Mouse (Mus musculus) activated CD4-positive, CD25-positive, alpha-beta regulatory T cell, adult 4 months (primary cell): Measurements from ENCODE around the gene Sept6. TPM values are rescaled to one million over a fixed set of nuclear protein-coding genes. Genes with fewer than 3 reads are reported as not detected.
A peak's percentile ranks its signal among the peaks of the same experiment; 100 is the strongest.
"Not testable (repeated sequence)": the region's sequence is repeated elsewhere in the genome, so short reads cannot be mapped to it uniquely, and the experiment has no call there.

ENCODE experiments used
- ATAC-seq: one replicate; pipeline ENCODE4 v1.8.0; 2017
- polyA plus RNA-seq, 2 experiments: library from polyadenylated mRNA; unstranded; fragments of 100-300 nt; shearing (Covaris generic); gene quantifications; one replicate each; pipeline ENCODE4 v1.2.1; 2017

The Sept6 gene
- polyA plus RNA-seq, 2 experiments from 2014 or later, result 146 to 160 TPM

DNA sequence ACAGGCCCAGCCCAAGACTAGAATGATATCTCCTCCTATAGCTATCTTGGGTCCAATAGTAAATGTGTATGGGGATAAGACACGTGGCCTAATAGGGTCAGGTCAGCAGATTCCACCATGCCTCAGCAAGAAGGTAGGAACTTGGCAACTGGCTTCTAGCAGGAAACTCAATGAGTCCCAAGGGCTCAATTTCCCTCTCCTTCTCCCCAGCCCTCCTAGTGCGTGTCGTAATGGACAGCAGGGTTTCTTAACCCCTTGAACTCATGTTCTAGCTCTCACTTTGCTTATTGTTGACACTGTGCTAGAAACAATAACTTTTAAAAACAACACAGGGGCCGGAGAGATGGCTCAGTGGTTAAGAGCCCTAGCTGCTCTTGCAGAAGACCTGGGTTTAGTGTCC, 22.1 kb downstream of the Sept6 start:
- no peak for ATAC-seq

DNA sequence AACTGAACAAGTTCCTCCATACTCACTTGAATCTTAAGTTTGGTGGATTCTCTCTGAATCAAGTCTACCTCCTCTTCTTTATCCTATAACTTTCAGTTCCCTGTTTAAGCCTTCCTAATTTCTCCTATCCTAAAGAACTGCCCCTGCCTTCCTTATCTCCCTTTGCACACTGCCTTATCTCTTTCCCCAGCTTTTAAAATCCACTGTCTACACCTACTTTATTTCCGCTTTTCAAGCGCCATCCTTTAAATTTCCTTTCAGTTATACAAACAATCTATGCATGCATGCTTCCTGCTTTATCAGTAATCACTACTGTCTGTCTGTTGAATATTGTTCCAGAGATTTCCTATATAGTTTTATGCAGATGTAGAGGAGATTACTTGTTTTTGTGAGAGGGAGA, 34.9 kb downstream of the Sept6 start:
- no peak for ATAC-seq

DNA sequence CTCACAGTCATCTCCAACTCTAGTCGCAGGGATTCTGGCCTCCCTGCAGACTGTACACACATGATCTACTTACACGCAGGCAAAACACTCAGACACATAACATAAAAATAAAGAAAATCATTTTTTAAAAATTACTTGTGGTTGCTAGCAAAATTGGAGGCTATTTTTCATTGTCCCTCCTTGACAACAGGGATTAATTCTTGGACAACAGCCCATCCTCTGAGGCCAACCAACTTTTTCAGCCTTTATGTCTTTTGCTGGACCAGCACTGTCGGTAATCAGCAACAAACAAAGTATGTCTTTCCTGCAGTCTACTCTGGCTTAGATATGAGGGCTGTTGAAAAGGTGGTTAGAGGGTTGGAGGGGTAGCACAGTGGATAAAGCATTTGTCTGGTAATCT, 50.5 kb downstream of the Sept6 start:
- no peak for ATAC-seq

DNA sequence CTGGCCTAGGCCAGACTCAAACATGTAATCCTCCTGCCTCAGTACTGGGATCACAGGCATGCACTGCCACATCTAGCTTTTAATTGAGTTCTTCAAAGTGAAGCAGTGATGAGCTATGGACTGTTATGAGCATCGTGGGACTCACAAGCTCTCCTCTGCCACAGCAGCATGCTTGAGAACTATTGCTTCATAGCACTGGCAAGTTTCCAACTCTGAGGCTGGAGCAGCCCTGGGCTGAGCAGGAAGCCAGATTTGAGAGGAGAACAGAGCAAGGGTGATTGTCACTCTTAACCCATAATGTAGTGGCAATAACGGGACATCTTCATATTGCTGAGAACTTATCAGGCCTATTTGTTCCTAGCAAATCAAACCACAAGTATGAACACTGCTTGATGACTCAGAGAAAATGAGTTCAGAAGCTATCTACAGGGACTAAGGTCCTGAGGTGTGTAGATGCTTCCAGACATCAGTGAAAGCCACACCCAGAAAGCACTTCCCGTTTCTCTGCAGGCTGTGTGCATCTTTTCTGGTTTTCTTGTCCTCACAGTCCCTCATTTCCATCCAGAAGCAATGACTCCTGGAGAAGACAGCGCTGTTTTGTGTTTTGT, 51.7 kb downstream of the Sept6 start:
- no peak for ATAC-seq

DNA sequence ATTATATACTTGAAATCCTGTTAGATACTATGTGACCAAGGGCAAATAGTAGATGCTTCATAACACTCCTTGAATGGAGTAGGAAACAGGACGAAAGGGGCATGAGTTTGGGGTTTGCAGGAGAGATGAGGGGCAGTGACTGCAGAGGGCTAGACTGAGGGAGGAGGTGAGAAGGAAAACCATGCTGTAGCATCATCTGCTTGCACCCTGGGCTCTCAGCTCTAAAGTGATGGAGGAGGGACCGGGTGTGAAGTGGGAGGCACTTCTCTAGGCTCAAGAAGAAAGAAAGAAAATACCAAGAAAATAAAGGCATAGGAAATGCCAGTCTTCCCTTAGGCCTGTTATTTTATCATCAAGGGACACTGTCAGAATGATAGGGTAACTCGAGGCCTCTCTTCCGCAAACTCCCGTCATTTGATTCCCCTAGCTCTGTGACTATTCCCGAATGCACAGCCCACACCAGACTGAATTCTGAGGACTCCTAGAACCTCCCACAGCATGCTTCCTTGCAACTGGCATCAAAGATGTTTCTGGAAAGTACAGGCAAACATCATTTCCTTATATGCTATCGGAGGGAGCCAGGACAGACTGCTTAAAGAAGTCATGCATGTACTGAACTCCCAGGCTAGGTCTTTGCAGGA, 56.1 kb downstream of the Sept6 start:
- no peak for ATAC-seq

DNA sequence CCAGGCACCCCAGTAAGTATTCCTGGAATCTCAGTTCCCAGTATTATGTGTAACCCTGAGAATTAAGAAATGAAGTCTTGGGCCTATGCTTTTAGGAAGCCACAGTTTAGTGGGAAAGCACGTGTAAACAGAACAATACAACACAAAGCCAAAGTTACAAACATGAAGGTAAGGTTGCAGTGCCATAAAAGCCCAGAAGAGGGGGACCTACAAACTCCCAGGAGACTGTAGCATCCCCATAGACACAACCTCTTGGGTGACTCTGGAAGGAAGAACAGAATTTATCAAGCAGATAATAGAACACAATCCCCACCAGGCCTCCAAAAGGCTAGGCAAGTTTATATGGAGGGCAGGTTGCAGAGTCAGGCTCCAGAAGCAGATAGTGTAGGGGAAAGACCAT, 61.0 kb downstream of the Sept6 start:
- peak; percentile 32 for ATAC-seq

DNA sequence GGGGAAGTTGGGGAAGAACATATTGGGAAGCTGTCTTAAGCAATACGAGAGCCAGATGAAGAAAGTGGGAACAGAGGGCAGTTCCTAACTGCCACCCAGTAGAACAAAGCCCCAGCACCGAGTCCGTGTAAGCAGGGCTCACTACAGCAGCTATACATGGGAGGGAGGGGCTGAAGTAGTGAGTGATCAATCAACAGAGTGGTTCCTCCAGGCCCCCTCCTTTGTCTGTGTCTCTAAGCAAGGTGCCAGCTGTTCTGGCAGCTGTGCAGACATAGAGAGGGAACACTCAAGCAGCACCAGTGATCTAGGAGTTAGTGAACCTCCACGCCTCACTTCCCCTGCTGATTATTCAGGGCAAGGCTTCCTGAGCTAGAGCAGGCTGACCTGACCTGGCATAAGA, 61.9 kb downstream of the Sept6 start:
- no peak for ATAC-seq

DNA sequence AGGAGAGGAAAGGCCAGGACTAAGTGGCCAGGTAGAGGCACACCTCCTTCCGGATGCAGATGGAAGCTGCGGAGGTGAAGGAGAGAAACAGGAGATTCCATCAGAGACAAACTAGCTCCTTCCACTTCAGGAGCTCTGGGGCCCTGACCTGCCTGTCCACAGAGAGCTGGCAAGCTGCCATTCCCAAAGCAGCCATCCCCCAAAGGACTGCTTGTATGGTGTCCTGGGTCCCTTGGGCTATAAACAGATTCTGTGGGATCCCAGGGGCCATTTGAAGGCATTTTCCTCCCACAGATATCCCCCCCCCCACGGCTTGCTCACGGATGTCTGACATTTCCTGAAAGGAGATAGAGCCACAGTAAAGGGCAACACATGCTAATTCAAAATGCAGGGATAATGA, 62.8 kb downstream of the Sept6 start:
- ATAC-seq, result no peak

DNA sequence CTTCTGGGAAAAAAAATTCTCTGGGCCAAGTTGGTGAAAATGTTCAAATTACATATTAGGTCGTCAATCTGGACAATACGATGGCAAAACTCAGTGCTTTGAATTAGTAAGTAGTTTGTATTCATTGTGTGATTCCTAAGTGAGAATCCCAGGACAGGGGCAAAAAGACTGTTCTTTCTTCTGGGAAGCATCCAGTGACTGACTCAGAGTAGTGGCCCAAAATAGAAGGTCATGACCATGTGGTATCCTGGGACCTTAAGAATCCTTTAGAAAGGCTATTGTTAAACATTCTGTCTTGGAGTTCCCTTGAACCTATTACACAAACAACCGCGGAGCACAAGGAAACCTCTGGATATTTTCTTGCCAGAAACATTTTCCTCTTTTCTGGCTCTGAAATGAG, 70.2 kb downstream of the Sept6 start:
- ATAC-seq, result no peak

DNA sequence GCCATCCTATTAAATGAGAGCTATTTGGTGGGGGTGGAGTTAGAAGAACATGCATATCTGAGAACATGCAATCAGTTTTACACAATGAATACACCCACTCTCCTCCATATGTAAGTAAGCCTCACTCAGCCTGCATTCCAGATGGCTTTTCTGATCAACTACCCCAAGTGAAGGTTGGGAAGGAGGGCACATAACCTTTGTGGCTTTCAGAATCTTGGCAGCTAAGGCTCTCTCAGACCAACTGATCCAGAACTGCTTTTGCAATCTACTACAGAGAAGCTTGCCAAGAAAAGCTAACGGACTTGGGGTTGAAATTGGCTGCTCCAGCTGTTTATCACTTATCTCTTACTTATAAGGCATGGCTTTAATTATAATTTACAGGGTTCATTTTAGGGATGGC, 73.8 kb downstream of the Sept6 start:
- no peak for ATAC-seq

DNA sequence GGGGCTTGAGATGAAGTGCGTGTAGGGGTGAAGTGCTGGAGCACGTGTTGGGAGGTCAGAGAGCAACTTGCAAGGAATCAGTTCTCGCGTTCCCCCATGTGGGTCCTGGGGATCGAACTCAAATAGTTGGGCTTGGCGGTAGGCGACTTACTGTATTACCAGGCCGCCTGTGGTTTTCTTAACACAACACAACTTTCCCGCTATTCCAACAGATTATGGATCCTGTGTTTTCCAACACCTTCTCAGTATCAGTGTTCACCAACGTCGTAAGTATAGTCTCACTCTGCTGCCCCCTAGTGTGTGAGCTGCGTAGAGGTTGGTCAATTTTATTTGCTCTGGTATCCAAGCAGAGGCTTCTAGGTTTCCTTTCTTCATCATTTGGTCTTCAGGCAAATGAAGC, 80.3 kb downstream of the Sept6 start:
- ATAC-seq, result no peak

DNA sequence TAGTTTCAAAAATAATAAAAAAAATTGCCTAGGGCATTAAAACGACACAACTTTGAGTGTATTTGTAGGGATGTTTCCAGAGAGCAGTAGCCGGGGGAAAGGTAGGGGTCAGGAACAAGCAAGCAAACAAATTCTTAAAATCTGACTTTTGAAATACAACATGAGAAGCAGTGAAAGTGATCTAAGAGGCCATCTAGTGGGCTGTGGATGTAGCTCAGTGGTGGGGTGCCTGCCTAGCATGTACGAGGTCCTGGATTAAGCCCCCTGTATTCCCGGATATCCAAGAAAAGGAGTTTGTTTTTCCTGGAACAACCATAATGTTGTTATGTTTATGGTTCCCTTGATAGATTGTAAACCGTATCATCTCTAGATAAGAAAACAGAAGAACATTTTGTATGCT, 85.1 kb downstream of the Sept6 start:
- no peak for ATAC-seq

DNA sequence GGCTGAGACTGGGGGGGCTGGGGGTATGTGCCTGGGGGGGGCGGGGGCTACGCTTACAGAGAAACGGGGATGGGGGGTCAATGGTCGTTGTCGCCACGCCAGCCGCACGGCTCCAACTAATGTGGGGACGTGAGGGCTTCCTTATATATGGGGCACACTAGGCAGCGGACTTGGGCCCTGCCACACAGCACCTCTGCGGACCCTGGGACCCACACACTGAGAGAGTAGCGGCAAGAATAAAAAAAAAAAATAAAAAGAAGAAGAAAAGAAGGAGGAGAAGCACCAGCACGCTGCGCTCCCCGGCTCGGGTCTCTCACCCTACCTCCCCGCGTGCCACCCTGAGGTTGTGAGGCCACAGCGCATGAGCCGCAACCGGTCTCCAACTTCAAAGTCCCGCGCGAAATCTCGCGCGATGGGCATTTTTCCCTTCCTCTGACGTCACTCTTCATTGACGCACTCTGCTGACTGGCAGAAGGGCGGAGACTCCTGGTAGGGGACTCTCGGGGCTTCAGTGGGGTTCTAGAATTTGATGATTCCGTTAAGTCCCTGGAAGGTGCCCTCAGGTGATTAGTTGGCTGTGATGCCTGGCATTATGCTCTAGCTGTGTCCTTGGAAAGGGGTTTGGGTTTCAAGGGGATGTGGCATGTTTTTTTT, 88.4 kb downstream of the Sept6 start:
- peak; percentile 91 for ATAC-seq

DNA sequence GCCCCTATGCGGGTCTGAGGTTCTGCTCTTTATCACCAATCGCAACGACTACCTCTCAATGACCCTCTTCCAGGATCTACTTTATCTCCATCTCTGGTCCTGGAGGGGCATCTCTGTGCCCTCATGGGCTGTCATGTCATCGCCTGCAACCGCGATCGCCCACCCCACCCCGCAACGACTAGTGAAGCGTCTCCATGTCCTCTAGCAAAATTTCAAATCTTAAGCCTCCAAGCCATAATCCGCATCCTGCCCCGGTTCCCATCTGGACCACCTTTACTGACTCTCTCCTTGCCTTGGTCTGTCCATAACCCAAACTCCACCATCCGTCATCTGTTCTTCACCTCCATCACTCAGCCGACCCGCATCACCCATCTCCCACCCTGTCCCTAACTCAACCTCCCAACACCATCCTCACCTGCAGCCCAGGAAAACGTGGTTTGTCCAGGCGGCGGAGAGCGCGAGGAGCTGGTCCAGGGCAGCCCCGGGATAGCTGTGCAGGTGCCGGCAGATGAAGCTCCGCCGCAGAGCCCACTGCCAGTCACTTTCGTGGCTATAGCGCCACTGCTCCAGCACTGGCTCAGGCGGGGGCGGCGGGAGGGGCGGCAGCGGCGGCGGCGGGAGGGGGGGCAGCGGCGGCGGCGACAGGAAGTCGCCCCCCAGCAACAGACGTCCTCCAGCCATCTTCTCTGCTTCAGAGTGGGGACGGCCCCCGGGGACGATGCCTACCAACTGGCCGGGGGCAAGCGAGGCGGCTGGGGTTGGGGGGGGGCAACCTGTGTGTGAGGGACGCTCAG, 89.1 kb downstream of the Sept6 start, which contains the start of gene Nkrf:
TSS of gene Nkrf (minus strand) at position 579 of the 794 bp plus-strand sequence.
- ATAC-seq, result peak; percentile 48

DNA sequence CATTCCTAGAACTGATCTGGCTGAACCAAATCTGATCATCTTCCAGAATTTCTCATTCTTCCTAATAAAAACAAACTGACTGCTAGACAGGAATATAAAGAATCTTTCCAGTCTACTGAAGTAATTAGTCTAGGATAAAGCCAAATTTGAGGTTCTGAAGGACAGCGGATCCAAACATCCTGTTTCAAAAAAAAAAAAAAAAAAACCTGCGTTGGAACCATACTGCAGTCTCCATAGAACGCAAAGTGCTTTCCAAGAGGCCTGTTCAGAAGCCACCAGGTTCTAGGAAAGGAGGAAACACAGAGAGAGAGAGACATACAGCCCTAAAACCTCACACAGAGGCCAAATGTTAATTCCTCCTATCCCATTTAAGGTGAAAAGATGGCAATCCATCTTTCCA, 89.9 kb downstream of the Sept6 start:
- no peak for ATAC-seq

DNA sequence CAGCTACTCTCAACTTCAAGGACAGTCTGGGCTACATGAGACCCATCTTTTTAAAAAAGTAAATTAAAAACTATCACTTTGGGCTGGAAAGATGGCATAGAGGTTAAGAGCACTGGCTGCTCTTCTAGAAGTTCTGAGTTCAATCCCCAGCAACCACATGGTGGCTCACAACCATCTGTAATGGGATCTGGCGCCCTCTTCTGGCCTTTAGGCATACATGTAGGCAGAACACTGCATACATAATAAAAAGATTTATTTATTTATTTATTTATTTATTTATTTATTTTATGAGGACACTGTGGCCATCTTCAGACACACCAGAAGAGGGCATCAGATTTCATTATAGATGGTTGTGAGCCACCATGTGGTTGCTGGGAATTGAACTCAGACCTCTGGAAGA, 92.7 kb downstream of the Sept6 start:
- ATAC-seq, result not testable (repeated sequence)

DNA sequence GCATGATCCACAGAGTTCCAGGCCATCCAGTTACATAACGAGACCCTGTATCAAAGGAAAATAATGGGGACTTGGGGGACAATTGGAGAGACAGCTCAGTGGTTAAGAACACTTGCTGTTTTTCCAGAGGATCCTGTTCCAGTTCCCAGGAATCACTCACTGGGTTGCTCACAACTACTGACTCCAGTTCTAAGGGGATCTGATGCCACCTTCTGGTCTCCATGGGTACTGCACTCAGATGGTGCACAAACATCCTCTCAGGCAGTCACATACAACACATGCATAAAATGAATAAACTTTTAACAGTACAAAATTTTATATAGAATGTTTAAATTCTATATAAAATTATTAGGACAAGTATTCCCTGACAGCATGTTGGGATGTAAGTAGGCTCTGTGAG, 106.9 kb downstream of the Sept6 start:
- ATAC-seq, result no peak

DNA sequence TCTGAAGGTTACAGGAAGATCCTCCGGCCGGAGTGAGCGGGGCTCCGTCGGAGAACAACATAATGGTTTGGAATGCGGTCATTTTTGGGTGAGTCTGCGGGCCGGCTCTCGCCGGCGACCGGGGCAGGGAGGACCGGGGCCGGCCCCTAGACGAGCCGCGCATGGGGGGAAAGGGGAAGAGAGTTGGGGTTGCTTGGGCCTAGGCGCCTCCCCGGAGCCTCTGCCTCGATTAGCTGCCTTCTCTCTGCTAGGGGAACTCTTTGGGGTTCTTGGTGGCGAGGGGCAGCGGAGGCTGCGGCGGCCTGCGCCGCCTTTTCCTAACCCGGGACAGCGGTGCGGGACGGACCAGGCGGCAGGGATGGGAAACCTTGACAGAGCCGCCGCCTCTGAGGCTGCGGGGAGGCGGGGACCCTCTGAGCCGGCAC, 116.9 kb downstream of the Sept6 start:
- ATAC-seq, result peak; percentile 6

DNA sequence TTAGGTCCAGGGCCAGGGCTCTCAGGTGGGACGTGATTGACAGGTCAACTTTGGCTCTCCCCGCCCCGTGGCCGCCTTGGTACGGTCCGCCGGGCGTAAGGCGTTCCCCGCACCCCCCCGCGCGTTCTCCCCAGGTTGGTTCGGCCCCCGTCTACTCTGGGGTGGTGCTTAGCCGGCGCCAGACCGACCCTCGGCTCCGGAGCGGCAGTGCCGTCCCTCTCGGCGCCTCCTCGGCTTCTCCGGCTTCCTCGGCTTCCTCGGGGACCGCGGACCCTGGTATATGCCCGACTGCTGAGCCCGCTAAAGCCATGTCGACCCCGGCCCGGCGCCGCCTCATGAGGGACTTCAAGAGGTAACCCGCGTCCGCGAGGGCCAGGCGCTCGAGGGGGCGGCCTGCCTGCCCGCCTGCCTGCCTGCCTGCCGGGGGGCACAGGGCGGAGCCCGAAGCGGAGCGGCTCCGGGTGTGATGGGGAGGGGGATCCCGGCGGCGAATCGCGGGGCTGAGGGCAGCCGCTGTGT, 117.4 kb downstream of the Sept6 start:
- peak; percentile 89 for ATAC-seq

DNA sequence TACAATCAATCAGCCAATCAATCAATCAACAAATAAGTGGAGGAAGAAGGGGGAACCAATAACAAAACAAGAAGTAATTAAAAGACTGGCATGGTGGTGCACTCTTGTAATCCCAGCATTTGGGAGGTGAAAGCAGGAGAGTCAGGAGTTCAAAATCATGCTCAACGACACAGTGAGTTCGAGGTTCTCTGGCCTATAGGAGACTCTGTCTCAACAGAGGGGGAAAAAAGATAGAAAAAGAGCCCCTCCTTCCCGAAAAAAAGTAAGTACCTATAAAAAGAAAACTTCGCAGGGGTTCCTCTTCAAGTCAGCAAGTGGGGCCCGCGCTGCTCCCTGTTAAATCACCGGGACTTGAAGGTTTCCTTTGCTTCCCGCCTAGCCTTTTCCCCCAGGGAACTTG, 117.8 kb downstream of the Sept6 start, which contains the start of the genes Ube2a and C330007P06Rik:
TSS of gene Ube2a (plus strand) at position 136 of the 400 bp plus-strand sequence.
TSS of gene C330007P06Rik (minus strand) at position 347 of the 400 bp plus-strand sequence.
- peak; percentile 8 for ATAC-seq

DNA sequence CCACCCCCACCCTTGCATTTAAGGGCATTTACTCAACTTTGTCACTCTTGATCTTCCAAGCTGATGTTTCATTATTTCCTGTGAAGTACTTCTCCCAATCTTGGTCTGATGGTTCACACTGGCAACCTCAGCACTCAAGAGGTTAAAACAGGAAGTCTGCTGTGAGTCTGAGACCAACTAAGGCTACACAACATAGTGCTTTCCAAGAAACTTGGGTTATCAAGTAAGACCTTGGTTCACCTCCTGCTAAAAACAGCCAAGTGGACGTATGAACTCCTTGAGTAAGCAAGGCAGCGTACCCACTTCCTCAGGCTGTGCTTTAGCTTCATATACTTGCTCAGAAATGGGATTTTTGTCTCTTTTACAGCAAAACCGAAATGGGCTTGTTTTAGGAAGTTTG, 121.2 kb downstream of the Sept6 start:
- ATAC-seq, result no peak

DNA sequence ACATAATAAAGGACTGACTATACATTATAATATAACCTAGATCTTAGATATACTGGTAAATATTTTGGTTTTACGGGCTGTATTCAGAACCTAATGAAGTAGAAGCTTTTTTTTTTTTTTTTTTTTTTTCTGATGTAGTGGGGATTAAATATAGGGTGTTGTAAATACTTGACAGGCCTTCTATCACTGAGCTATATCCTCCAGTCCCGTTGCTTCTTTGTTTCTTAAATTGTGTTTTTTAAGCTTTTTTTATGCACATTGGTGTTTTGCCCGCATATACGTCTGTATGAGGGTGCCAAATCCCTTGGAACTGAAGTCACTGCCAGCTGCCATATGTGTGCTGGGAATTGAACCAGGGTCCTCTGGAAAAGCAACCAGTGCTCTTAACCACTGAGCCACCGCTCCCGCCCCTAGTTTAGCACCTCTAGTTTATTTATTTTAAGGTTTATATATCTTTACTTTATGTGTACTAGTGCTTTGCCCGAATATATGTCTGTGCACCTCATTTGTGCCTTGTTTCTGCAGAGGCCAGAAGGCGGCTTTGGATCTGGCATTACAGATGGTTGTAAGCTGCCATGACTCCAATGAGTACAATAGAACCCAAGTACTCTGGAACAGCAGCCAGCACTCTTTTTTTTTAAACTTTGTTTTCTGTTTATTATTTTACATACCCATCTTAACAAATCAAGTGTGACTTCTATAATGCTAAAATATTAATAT, 126.8 kb downstream of the Sept6 start:
- no peak for ATAC-seq
